Mouse (Mus musculus) gastrocnemius, adult 2 months (tissue): ENCODE results near the gene Gstt2. TPM values are rescaled to one million over a fixed set of nuclear protein-coding genes. Genes with fewer than 3 reads are reported as not detected.
A peak's percentile ranks its signal among the peaks of the same experiment; 100 is the strongest.
"Not testable (repeated sequence)": the region's sequence is repeated elsewhere in the genome, so short reads cannot be mapped to it uniquely, and the experiment has no call there.

Source experiments
- DNase-seq: peaks from one replicate; pipeline ENCODE4 v3.0.0; 2022
- H3K27ac ChIP-seq: fragments of 200-600 bp; 2 replicates; pipeline ENCODE4 v1.8.1; 2022; ENCODE audit warnings: mild to moderate bottlenecking
- H3K4me3 ChIP-seq: fragments of 200-600 bp; 2 replicates; pipeline ENCODE4 v1.8.1; 2022; ENCODE audit warnings: mild to moderate bottlenecking, moderate library complexity
- CTCF ChIP-seq: fragments of 200-600 bp; IDR thresholded peaks from 2 replicates; pipeline ENCODE4 v1.8.1; 2022; ENCODE audit warnings: antibody characterized with exemption, mild to moderate bottlenecking, moderate library complexity
- intact Hi-C: fragments of 180-260 bp; cut with DNase I; formaldehyde crosslinking; loops from one replicate; pipeline ENCODE4 v1.15.1; 2025
- total RNA-seq, 2 experiments: library from RNA; stranded (reverse); gene quantifications; 2 replicates each; pipeline ENCODE4 v1.2.3; 2021

Gstt2 gene
- total RNA-seq, 2 experiments from 2014 or later = 2.3 to 4.2 TPM

DNA sequence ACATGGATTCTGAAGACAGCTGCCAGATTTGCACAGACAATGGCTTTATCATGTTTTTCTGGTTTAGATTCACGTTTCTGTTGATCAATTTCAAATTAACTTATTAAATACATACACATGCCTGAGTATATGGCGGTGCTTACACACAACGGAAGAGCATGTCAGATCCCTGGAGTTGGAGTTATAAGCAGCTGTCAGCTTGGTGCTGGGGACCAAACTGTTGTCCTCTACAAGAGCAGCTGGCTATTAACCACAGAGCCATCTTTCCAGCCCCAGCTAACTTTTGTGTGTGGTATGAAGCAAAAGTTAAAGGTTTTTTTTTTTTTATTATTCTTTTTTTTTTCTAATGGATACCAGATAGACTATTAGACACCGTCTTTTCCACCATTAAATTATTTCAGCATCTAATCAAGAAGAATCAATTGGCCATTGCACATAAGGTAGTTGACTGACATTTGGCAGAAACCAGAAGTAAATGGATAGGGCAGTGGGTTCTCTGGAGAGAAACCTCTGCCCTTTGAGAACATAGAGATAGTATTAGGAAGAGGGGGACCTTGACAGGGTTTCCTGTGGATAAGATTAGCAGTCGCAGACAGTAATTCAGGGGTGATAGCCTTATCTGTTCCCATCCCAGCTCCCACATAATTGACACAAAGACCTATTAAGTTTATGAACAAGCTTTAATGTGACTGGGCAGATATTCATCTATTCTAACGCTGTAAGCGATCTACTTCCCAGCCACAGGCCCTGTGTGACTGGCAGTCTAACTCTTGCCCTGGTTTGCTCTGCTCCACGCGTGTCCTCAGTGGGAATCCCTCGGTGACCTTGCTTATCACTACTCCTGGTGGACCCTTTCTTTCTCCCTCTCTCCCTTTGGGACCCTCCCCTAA is 35.0 kb upstream of the Gstt2 start:
- intact Hi-C loops = no loop called here
- Histone ChIP-seq H3K4me3 (peak overlapping the region; percentile 65), H3K27ac (peak overlapping the region; percentile 70)
- TF ChIP-seq CTCF = no peak
- no peak for DNase-seq

DNA sequence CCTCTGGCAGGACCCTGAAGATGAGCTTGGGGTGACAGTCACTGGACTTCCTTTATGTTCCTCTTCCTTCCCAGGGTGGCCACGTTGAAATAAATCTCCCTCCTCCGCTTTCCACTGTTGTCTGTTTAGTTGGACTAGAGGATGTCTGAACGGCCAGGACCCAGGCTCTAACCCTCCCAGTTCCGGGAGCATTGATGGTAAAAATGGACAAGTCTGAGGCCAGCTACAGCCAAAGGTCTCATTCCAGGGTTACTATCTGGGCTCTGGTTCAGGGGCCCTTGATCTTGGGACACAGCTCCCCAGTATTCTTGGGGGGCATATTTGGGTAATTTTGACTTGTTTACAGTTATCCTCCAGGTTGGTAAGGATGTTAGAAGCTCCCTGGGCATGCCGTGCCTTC is 24.4 kb upstream of the Gstt2 start:
- intact Hi-C loops = no loop called here
- no peak overlapping the region for H3K27ac ChIP-seq
- no peak for DNase-seq
- no peak overlapping the region for H3K4me3 ChIP-seq
- TF ChIP-seq CTCF = no peak

DNA sequence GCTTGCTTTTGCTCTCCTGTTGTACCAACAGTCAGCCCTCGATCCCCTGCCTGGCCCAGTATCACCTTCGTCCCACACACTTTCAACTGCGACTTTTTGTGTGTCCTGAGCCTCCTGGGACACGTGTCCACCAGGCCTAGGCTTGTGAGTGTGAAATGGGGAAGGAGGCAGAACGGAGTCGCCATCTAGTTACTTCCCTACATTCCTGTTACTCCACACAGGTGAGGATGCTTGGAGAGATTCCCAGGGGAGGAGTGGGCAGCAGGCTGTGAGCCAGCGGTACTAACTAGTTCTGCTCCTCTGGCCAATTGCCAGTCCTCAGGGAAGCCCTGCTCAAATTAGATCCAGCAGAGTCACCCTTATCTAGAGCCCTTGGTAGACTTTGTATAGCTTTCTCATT is 23.5 kb upstream of the Gstt2 start:
- no peak overlapping the region for H3K4me3 ChIP-seq
- peak overlapping the region; percentile 90 for H3K27ac ChIP-seq
- DNase-seq = no peak
- no peak for TF ChIP-seq CTCF
- intact Hi-C loops = no loop called here

DNA sequence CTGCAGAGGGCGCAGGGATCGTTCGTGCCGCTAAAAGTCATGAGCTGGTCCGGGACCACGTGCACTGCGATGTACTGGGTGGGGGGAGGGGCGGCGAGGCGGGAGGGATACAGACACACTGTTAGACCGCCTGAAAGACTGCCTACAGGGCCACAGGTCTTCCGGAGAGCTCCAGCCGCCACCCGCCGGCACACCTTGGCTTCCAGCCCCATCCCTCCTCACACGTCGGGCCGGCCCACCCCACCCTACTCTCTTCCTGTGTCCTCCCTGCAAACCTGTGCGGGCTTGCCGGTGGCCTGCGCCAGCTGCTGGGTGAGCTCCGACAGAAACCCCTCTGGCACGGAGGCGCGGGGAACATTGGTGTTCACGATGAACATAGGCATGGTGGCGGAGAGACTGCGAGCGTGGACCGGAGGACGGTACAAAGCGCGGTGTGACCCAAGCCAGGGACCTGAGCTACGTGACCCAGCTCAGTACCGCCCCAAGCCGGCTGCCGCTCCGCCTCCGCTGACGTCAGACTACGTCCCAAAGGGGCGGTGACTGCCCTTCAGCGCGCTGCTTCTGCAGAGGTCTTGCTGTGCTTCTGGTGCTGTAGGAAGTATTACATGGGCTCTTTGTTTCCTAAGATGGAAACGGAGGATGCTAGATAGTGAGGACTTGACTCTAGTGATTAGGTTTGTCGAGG is 22.7 kb upstream of the Gstt2 start, which contains the start of gene Mif:
Gene Mif (minus strand): TSS at position 455 of the 685 bp plus-strand sequence.
- intact Hi-C loops = not testable (repeated sequence)
- H3K27ac ChIP-seq = peak within 1 kb of the TSS; percentile 90
- peak within 1 kb of the TSS; percentile 73 for H3K4me3 ChIP-seq
- peak; percentile 91 for DNase-seq

DNA sequence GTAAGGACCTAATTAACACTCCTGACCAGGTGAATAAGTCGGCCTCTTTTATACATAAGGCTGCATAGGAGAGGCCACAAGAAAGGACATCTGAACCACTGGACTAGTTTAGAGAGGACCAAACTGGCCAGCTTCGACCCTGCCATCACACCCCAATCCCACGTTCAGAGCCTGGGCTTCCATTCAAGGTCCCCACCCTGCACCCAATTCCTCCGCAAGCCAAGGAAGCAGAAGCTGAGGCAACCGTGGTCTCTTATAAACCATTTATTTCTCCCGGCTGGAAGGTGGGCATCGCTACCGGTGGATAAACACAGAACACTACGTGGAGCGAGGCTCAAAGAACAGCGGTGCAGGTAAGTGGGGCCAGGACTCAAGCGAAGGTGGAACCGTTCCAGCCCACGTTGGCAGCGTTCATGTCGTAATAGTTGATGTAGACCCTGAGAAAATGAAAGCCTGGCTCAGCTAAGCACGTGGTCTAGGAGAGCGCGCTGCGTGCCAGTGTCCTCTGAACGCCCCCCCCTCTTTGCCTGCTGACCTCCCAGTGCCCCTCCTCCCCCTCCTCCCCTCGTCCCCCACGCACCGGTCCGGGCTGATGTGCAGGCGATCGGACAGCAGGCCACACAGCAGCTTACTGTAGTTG is 22.0 kb upstream of the Gstt2 start:
- DNase-seq = no peak
- Histone ChIP-seq H3K27ac (peak overlapping the region; percentile 90; the same call in 1 of the 2 replicates), H3K4me3 (peak overlapping the region; percentile 73)
- no peak for TF ChIP-seq CTCF
- intact Hi-C loops = no loop called here

DNA sequence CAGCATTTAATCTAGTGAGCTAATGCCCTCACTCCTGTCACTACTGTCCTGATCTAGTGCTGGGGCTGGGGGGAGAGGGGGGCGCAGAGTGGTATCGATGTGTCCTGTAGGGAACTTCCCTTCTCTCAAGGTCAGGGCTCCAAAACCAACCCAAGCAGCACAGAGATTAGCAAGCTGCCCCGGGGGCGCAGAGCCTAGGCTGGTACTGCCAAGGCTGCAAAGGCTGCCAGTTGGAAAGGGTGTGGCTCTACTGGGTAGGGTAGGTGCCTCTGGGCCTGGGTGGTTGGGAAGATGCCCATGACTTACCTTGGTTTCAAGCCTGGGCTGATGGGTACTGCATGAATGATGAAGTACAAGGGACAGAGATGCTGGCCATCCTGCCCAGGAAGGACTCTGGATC is 20.4 kb upstream of the Gstt2 start:
- intact Hi-C loops = no loop called here
- TF ChIP-seq CTCF = no peak
- H3K4me3 ChIP-seq = no peak overlapping the region
- DNase-seq = no peak
- no peak overlapping the region for H3K27ac ChIP-seq

DNA sequence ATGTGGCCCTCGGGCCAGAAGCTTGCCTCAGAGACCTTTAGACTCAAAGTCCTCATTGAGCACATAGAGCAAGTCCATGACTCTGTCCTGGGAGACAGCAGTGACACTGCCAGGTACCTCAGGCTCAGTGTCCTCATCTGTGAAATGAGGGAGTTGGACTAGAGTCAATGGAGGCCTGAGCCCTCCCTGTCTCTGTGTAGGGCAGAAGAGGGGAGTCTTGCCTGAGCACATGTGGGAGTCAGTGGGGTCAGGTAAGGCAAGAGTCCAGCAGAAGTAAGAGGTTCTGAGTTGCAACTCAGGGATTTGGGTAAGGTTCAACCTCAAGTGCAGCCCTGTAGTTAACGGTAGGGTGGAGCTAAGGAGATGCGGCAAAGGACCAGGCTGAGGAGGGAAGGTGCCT is 19.8 kb upstream of the Gstt2 start:
- H3K27ac ChIP-seq = no peak overlapping the region
- TF ChIP-seq CTCF = no peak
- no peak overlapping the region for H3K4me3 ChIP-seq
- intact Hi-C loops = no loop called here
- DNase-seq = no peak

DNA sequence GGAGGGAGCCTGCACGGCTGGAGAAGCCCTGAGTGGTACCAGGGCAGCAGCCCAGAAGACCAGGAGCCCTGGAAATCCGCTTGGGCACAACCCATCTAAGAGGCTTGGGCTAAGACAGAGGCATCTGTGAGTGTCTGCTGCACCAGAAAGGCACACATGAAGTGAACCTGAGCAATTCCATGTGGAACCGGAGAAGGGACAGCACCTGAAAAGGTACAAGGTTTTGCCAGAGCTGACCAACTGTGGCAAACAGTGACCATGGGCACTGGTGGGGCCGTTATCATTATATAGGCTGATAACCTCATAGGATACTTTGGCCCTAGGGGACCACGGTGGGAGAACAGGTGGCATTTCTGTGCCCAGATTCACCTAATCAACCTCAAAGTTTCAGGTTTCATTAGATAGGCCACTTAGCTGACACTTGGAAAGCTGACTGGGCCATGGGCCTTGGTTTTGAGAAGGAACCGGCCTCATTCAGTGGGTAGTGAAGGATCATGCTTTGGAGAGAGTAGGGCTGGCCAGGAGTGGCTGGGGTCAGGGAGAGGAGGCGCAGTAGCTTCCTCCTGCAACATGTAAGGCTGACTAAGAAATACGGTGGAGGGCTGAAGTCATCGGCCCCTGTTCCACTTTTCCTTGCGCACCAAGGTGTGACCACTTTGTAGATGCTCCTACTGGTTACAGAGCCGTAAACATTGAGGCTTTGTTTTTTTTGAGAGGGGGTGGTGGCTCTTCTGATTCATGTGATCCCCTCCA is 19.1 kb upstream of the Gstt2 start:
- DNase-seq = no peak
- intact Hi-C loops = no loop called here
- H3K4me3 ChIP-seq = no peak overlapping the region
- no peak for TF ChIP-seq CTCF
- no peak overlapping the region for H3K27ac ChIP-seq

DNA sequence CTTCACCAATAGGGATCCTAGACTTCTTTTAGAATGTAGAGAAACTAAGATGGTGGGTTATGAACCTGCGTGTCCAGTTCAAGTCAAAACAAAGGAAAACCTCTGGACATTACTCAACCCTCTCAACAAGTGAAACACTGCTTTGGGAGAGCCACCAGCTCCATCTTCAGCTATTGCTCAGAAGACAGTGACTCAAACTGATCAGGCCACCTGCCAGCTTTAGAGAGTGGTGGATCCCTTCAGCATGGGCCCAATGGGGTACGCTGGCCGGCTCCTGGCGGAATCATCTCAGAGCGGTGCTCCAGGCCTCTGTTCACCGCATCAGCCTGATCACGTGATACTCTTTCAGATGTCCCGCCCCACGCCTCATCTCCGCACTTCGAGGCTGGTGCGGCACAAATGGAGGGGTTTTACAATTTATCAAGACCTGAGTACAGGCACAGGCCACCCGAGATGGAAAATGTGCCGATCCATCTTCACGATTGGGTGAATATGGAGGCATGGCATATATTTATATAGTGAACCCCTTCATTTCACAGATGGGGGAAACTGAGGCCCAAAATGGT is 18.3 kb upstream of the Gstt2 start:
- no peak for TF ChIP-seq CTCF
- intact Hi-C loops = no loop called here
- Histone ChIP-seq H3K4me3 (no peak overlapping the region), H3K27ac (no peak overlapping the region)
- DNase-seq = no peak

DNA sequence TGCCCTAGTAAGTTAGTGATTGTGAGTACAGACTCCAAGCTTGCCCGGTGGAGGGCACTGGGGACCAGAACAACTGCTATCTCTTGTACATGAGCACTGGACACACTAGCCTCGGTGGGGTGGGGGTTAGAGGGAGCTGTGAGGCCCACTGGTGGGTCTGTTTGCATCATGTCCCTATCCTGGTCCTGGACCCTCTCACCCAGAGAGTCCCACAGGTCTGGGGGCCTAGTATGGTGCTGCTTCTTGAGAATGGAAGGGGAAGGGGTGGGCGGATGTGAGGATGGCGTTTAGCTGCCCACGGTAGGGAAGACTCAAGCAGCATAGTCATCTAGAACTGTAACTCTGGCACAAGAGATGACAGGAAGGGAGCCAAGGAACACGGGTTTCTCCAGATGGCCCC is 17.6 kb upstream of the Gstt2 start:
- intact Hi-C loops = loop anchor here (5.0 kb wide), 1 partner anchor 217 kb away; no protein-coding TSS in a partner anchor
- no peak for TF ChIP-seq CTCF
- H3K4me3 ChIP-seq = no peak overlapping the region
- DNase-seq = no peak
- H3K27ac ChIP-seq = no peak overlapping the region

DNA sequence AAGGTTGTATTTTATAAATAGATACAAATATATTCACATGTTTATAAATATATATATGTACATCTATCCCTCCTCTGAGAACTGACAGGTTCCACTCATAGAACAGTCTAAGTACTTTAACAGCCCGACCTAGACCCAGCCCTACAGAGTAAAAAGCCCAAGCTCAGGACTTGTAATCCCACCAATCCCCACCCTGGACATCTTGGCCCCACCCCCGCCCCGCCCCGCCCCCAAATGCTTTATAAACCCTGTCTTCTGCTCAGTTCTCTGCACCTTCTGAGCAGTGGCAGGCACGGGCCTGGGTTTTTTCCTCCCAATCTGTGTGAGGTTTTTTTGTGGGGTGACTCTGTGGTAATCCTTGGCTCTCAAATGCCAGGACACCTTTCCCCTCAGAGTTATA is 16.9 kb upstream of the Gstt2 start:
- intact Hi-C loops = loop anchor here (5.0 kb wide), 1 partner anchor 217 kb away; no protein-coding TSS in a partner anchor
- H3K27ac ChIP-seq = no peak overlapping the region
- H3K4me3 ChIP-seq = no peak overlapping the region
- no peak for DNase-seq
- no peak for TF ChIP-seq CTCF

DNA sequence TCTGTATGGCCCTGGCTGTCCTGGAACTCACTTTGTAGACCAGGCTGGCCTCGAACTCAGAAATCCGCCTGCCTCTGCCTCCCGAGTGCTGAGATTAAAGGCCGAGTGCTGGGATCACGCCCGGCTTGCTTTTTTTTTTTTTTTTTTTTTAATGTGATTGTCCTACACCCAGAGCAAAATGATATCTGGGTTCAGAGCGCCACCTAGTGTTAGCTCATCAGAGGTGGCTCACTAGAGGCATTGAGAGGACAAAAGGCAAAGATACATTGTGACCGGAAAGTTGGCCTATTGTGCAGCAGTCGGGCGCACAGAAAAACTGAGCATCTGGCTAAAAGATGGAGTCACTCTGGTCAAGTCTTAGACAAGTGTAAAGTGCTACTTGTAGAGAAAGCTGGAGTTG is 16.2 kb upstream of the Gstt2 start:
- TF ChIP-seq CTCF = peak; percentile 77
- intact Hi-C loops = loop anchor here (1.0 to 5.0 kb wide), 3 partner anchors 109 to 267 kb away; no protein-coding TSS in a partner anchor
- Histone ChIP-seq H3K27ac (no peak overlapping the region), H3K4me3 (no peak overlapping the region)
- peak; percentile 82 for DNase-seq
